Mouse (Mus musculus) megakaryocyte-erythroid progenitor cell, adult 5 weeks (primary cell): ENCODE measurements around the gene Chd9. TPM values are rescaled to one million over a fixed set of nuclear protein-coding genes. Genes with fewer than 3 reads are reported as not detected.

Experiments used
- polyA plus RNA-seq: library from polyadenylated mRNA; stranded (reverse); fragments of >175 nt; gene quantifications from 2 replicates; pipeline ENCODE4 v1.2.3, GENCODE M21; 2012

The Chd9 gene
- polyA plus RNA-seq: 47.7 and 52.6 TPM in 2 replicates

DNA sequence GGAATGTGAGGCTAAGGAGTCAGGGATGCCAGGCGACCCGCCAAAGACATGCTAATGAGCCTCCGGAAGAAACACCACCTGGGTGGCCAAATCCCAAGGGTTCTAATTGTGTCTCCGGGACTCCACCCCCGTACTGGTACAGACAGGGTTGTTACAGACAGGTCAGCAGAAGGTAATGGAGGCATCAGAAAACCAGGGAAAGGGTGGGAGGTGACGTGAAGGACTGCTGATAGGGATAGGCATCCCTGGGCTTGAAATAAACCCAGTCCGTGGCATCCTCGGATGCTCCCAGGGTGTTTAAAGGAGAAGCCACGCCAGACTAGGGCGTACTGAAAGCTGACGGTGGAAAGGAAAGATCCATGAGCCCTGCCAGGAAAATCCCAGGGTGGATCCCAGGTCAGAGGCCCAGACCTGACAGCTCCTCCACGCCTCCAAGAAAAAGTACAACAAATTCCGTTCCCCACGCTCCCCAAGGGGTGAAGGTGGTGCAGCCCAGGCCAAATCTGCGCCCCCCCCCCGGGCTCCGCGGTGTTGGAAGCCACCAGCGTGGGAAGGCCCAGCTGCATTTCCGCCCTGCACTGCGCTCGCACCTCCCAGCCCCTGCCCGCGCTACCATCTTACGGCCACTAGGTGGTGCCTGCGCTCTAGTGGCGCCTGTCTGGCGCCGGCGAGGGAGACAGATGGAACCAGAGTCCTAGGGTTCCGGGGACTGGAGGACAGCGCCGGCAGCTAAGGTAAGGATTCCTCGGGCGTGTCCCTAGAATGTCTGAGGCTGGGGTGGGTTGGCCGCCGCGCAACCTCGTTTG is at the start of gene Chd9:
Gene Chd9 (plus strand): TSS at position 172 of the 806 bp plus-strand sequence.

GRCm38 (mm10) chr8:90817293-90817692 is 10.9 kb upstream of the Chd9 start, which contains the start of gene Gm19935:
Gene Gm19935 (minus strand): TSS chr8:90817393.

GRCm38 (mm10) chr8:91069834-91070233 is 241.7 kb downstream of the Chd9 start, which contains the start of gene Rbl2:
Gene Rbl2 (plus strand): TSS chr8:91070057.

Other genes with a start within 250 kb of the Chd9 start
- not detected in 2 replicates for gene Gm19935, start 11.0 kb upstream of the Chd9 start, polyA plus RNA-seq
- 6.8 and 9.9 TPM in 2 replicates for gene Rbl2, start 241.7 kb downstream of the Chd9 start, polyA plus RNA-seq